Mouse (Mus musculus) olfactory bulb, adult 2 months (tissue): ENCODE measurements around the gene Olfr270.

ENCODE experiments used
- CTCF ChIP-seq: fragments of 200-500 bp; IDR thresholded peaks from 2 replicates; pipeline ENCODE4 v1.5.1; 2012; ENCODE audit warnings: low read depth, mild to moderate bottlenecking, low read length, moderate library complexity; ENCODE audit not compliant: insufficient read depth
- POLR2A ChIP-seq: fragments of 200-500 bp; IDR thresholded peaks from 2 replicates; pipeline ENCODE4 v1.6.1; 2012; ENCODE audit warnings: mild to moderate bottlenecking, low read depth, low read length, moderate library complexity; ENCODE audit not compliant: insufficient read depth

DNA sequence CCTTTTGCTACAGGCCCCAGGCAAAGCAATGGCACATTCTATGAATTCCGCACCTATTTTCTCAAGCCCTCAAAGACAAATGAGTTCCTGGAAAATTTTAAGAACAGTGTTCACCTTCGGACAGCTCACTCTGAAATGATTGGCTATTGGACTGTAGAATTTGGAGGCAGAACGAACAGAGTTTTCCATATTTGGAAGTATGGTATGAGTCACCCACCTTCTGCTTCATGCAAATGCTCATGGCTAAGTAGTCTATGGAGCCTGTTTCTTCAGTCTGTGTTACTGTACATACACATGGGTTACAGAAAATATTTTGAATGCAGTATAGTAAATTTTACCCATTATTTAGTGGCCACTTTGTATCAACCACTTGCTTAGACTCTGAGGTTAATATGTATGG, 50.7 kb downstream of the Olfr270 start:
- TF ChIP-seq POLR2A (no peak), CTCF (no peak)
